Mouse (Mus musculus) NIH3T3 (cell line): ENCODE results near the gene Npas3.

ENCODE experiments used
- DNase-seq: peaks from one replicate; pipeline ENCODE4 v3.0.0-alpha.2; 2012; ENCODE audit warnings: low read depth

The Npas3 gene

DNA sequence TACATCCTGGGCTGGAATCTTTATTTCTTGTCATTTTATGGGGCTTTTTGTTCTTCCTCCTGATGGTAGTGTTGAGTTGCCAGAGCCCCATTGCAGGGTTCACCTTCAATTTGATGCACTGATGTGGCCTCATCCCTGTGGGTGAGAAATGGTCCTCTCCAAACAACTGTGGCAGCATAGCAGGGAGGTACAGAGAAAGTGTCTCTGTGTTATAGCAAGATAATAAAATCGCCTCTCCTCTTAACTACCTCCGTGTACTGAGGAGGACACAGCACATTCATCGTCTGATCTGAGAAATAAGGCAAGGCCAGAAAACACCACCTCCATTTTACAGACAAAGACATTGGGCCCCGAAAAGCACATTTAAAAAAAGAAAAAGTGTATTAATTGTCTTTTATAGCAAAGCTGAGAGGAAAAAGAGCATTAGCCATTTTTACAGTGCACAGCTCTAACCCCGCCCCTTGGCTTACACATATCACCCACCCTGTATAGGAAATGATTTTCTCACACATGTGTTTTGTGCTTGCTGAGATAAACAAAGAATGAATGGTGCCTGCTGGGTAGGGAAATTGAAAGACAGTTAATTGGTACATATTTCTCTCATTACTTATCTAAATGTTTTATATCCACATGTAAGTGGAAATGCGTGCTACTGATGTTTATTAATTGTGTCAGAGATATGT is 546.4 kb downstream of the Npas3 start:
- no peak for DNase-seq

DNA sequence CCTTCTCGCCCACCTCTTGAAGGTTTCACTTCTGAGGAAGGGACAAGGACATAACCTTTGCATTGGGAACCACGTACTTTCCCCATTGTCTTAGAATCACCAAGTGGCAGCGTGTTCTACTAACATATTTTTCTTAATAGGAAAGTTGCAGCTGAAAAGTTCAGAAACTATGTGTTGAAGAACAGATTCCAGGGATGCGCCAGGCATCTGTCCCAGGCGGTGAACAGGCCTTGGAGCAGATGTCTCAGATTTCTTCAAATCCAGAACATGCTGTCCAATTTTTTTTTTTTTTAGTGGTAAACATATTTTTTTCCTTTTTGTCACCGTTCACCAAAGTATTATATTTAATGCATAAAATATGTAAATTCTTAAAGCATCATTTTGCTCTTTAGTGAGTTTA is 553.4 kb downstream of the Npas3 start:
- DNase-seq = no peak

- no peak for DNase-seq
These were observed 553.9 kb downstream of the Npas3 start for GRCm38 (mm10) chr12:53802381-53802780.

GRCm38 (mm10) chr12:53810081-53810480 is 561.6 kb downstream of the Npas3 start:
- no peak for DNase-seq

GRCm38 (mm10) chr12:53814291-53814690 is 565.8 kb downstream of the Npas3 start:
- DNase-seq = no peak

- DNase-seq = no peak
These were observed 571.5 kb downstream of the Npas3 start for GRCm38 (mm10) chr12:53819982-53820381.

- no peak for DNase-seq
These were observed 574.4 kb downstream of the Npas3 start for GRCm38 (mm10) chr12:53822881-53823280.

- DNase-seq = no peak
These were observed 576.8 kb downstream of the Npas3 start for GRCm38 (mm10) chr12:53825251-53825650.

- DNase-seq = peak; percentile 5
These were observed 577.6 kb downstream of the Npas3 start for GRCm38 (mm10) chr12:53825898-53826605.

- no peak for DNase-seq
These were observed 578.3 kb downstream of the Npas3 start for GRCm38 (mm10) chr12:53826812-53827211.

DNA sequence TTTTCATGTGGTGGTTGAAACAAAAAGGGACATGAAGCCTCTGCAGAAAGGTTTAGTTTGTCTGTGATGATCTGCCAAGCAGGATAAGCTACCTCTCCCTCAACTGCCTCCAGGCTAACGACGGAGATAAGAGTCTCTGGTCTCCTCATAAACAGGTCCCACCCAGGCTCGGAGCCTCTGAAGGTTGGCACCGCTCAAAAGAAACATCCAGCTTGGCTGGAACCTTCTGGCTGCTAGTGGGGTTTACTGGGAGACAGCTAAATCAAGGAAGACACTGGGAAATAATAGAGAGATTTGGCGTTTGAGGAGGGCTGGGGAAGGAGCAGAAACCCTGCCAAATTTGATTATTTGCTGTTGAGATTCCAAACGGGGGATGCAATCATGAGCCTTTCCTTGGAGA is 584.1 kb downstream of the Npas3 start:
- no peak for DNase-seq

DNA sequence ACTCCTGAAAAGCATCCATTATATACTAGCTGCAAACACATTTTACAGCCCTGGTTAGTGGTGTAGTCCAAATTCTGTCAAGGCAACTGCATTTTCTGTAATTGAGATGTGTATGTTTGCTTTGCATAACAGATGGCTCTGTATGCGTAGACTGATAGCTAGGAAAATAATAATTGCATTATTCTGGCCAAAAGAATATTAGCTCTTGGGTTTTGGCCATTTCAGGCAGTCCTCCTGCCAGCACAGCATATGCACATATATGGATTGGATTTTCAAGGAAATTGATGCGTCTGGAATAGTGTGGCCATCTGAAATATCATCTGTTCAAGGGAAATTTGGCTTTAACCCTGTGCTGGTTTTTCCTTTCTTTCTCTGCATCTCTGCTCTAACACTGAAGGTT is 584.9 kb downstream of the Npas3 start:
- DNase-seq = peak; percentile 5

DNA sequence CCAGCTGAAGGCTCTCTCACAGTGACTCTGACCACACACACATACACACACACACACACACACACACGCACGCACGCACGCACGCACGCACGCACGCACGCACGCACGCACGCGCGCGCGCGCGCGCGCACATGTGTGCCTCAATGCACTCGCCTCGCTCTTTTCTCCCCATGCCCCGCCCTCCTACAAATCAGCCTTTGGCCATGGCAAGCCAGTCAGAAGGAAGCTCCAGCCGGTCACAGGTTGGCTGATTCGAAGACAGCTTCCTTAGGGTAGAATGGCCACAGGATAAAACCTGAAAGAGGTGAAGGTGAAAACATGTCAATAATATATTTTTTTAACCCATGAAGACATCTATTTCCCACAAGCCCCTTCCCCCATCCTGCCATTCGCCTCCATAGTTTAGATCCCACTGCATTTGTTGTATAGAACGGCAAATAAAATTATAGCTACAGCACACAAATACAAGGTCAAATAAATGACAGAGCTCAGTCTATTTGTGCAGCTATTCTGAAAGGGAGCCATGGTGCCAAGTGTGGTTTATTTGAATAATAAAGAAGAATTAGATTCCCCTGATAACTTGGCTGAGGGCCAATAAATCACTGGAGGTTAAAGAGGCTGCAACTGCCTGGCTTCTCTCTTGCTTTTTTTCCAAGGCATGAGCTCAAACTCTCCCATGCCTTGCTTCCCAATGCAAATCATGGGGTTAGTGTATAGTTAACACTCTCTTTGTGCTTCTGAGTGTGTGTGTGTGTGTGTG is 587.7 kb downstream of the Npas3 start:
- peak; percentile 5 for DNase-seq

GRCm38 (mm10) chr12:53837408-53837807 is 588.9 kb downstream of the Npas3 start:
- DNase-seq = no peak

- DNase-seq = no peak
These were observed 590.1 kb downstream of the Npas3 start for GRCm38 (mm10) chr12:53838541-53838940.

- DNase-seq = no peak
These were observed 593.6 kb downstream of the Npas3 start for GRCm38 (mm10) chr12:53841928-53842671.

DNA sequence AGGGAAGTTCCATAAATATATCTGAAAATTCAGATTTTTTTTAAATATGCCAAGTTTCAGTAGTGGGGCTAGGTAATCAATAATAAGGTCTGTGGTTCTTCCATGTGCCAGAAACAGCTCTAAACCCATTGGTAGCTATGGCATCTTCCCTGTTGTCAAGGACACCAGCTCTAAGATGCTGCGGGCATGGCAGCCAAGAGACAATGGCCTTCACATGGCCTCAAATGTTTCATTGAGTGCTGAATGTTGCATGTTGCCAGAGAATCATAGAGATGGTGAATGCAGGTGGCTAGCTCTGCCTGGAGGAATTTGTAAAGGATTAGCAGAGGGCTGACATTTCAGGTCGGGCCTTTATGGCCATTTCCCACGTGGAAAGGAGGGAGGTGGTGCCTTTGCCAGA is 595.1 kb downstream of the Npas3 start:
- no peak for DNase-seq

- DNase-seq = no peak
These were observed 597.7 kb downstream of the Npas3 start for GRCm38 (mm10) chr12:53846154-53846665.

GRCm38 (mm10) chr12:53849263-53849662 is 600.8 kb downstream of the Npas3 start:
- no peak for DNase-seq

- DNase-seq = no peak
These were observed 604.0 kb downstream of the Npas3 start for GRCm38 (mm10) chr12:53852432-53852831.

GRCm38 (mm10) chr12:53860176-53860575 is 611.7 kb downstream of the Npas3 start:
- DNase-seq = peak; percentile 63

DNA sequence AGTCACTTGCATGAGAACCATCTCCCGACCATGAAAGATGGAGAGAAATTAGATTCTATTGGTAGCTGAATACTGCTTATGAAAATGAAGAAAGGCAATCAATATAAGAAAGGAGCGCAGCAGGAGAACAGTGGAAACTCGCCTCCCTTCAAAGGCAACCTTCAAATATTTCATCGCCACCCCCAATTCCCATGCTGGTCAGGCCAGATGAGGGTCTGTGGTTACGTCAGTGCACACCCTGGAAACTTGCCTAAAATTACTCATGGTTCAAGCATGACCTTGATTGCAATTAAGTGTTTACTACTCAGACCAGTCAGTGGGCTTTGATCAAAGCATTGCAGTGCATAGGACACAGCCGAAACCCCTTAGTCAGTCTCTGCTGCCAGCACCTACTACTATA is 613.8 kb downstream of the Npas3 start:
- DNase-seq = peak; percentile 16
